Mouse (Mus musculus) gastrocnemius, adult 2 months (tissue): ENCODE data around the gene Borcs6. TPM values are rescaled to one million over a fixed set of nuclear protein-coding genes. Genes with fewer than 3 reads are reported as not detected.

Experiments used
- DNase-seq: peaks from one replicate; pipeline ENCODE4 v3.0.0; 2022
- H3K27ac ChIP-seq: fragments of 200-600 bp; 2 replicates; pipeline ENCODE4 v1.8.1; 2022; ENCODE audit warnings: mild to moderate bottlenecking
- H3K4me3 ChIP-seq: fragments of 200-600 bp; 2 replicates; pipeline ENCODE4 v1.8.1; 2022; ENCODE audit warnings: mild to moderate bottlenecking, moderate library complexity
- CTCF ChIP-seq: fragments of 200-600 bp; IDR thresholded peaks from 2 replicates; pipeline ENCODE4 v1.8.1; 2022; ENCODE audit warnings: antibody characterized with exemption, mild to moderate bottlenecking, moderate library complexity
- intact Hi-C: fragments of 180-260 bp; cut with DNase I; formaldehyde crosslinking; loops from one replicate; pipeline ENCODE4 v1.15.1; 2025
- total RNA-seq, 2 experiments: library from RNA; stranded (reverse); gene quantifications; 2 replicates each; pipeline ENCODE4 v1.2.3; 2021

Borcs6 gene
- total RNA-seq, 2 experiments from 2014 or later = 17.9 to 18.9 TPM

GRCm38 (mm10) chr11:69035411-69035810 lies 24.1 kb upstream of the Borcs6 start:
- no peak for TF ChIP-seq CTCF
- peak overlapping the region; percentile 89 for H3K4me3 ChIP-seq
- intact Hi-C loops = loop anchor here (5.0 kb wide), 1 partner anchor 133 kb away; the partner anchor contains the start of gene Rpl26
- peak overlapping the region; percentile 85 for H3K27ac ChIP-seq
- no peak for DNase-seq

- TF ChIP-seq CTCF = peak; percentile 93
- Histone ChIP-seq H3K27ac (peak overlapping the region; percentile 85), H3K4me3 (peak overlapping the region; percentile 89)
- intact Hi-C loops = loop anchor here (2.0 to 5.0 kb wide), 2 partner anchors 69 to 134 kb away; partner anchors contain the start of gene Rpl26
- peak; percentile 91 for DNase-seq
Measured at GRCm38 (mm10) chr11:69035849-69036248, 23.7 kb upstream of the Borcs6 start.

- intact Hi-C loops = loop anchor here (1.0 to 5.0 kb wide), 4 partner anchors 26 to 134 kb away; partner anchors contain the start of gene Rpl26
- Histone ChIP-seq H3K4me3 (peak overlapping the region; percentile 89), H3K27ac (peak overlapping the region; percentile 85)
- no peak for TF ChIP-seq CTCF
- peak; percentile 82 for DNase-seq
Measured at GRCm38 (mm10) chr11:69036486-69037230, 22.9 kb upstream of the Borcs6 start.

- intact Hi-C loops = loop anchor here (1.0 to 5.0 kb wide), 4 partner anchors 25 to 135 kb away; partner anchors contain the start of gene Rpl26
- peak; percentile 81 for DNase-seq
- TF ChIP-seq CTCF = no peak
- Histone ChIP-seq H3K4me3 (peak overlapping the region; percentile 89), H3K27ac (peak overlapping the region; percentile 85)
Measured at GRCm38 (mm10) chr11:69037231-69038061, 22.1 kb upstream of the Borcs6 start.

- intact Hi-C loops = loop anchor here (5.0 kb wide), 1 partner anchor 136 kb away; the partner anchor contains the start of gene Rpl26
- Histone ChIP-seq H3K27ac (peak overlapping the region; percentile 85; the same call in 1 of the 2 replicates), H3K4me3 (no peak overlapping the region)
- TF ChIP-seq CTCF = no peak
- no peak for DNase-seq
Measured at GRCm38 (mm10) chr11:69038173-69038572, 21.3 kb upstream of the Borcs6 start.

- intact Hi-C loops = no loop called here
- TF ChIP-seq CTCF = no peak
- H3K27ac ChIP-seq = peak within 1 kb of the TSS; percentile 52
- DNase-seq = peak; percentile 89
- H3K4me3 ChIP-seq = peak within 1 kb of the TSS; percentile 88
Measured at GRCm38 (mm10) chr11:69045531-69046394, 13.8 kb upstream of the Borcs6 start, which contains the start of gene Aurkb. Gene Aurkb (plus strand): TSS chr11:69045647.

- TF ChIP-seq CTCF = no peak
- intact Hi-C loops = no loop called here
- 0 out of 2 replicates have a peak overlapping the region, but pooled peaks have one; percentile 52 for H3K27ac ChIP-seq
Measured at GRCm38 (mm10) chr11:69046395-69046774, 13.1 kb upstream of the Borcs6 start.

GRCm38 (mm10) chr11:69047592-69047991 lies 11.9 kb upstream of the Borcs6 start:
- no peak for TF ChIP-seq CTCF
- intact Hi-C loops = no loop called here
- Histone ChIP-seq H3K27ac (no peak overlapping the region), H3K4me3 (no peak overlapping the region)
- no peak for DNase-seq

More at GRCm38 (mm10) chr11:69046395-69046774, 13.1 kb upstream of the Borcs6 start:
- H3K4me3 ChIP-seq = peak overlapping the region; percentile 88
- DNase-seq = no peak

GRCm38 (mm10) chr11:69048151-69048550 lies 11.4 kb upstream of the Borcs6 start:
- intact Hi-C loops = no loop called here

GRCm38 (mm10) chr11:69050748-69051147 lies 8.8 kb upstream of the Borcs6 start:
- Histone ChIP-seq H3K4me3 (no peak overlapping the region), H3K27ac (no peak overlapping the region)
- DNase-seq = no peak
- intact Hi-C loops = no loop called here
- no peak for TF ChIP-seq CTCF

More at GRCm38 (mm10) chr11:69048151-69048550, 11.4 kb upstream of the Borcs6 start:
- no peak for TF ChIP-seq CTCF
- Histone ChIP-seq H3K27ac (no peak overlapping the region), H3K4me3 (no peak overlapping the region)
- DNase-seq = no peak

- no peak for DNase-seq
- intact Hi-C loops = no loop called here
- no peak for TF ChIP-seq CTCF
Measured at GRCm38 (mm10) chr11:69051771-69052170, 7.7 kb upstream of the Borcs6 start.

GRCm38 (mm10) chr11:69052824-69053421 lies 6.6 kb upstream of the Borcs6 start:
- Histone ChIP-seq H3K4me3 (no peak overlapping the region), H3K27ac (no peak overlapping the region)
- DNase-seq = no peak
- intact Hi-C loops = no loop called here
- no peak for TF ChIP-seq CTCF

More at GRCm38 (mm10) chr11:69051771-69052170, 7.7 kb upstream of the Borcs6 start:
- H3K4me3 ChIP-seq = no peak overlapping the region
- no peak overlapping the region for H3K27ac ChIP-seq
